Mouse (Mus musculus): ENCODE measurements around the gene Olfr1246. TPM values are rescaled to one million over a fixed set of nuclear protein-coding genes. Genes with fewer than 3 reads are reported as not detected.

Gene Olfr1246
- polyA plus RNA-seq (2012), result not detected in 2 replicates

DNA sequence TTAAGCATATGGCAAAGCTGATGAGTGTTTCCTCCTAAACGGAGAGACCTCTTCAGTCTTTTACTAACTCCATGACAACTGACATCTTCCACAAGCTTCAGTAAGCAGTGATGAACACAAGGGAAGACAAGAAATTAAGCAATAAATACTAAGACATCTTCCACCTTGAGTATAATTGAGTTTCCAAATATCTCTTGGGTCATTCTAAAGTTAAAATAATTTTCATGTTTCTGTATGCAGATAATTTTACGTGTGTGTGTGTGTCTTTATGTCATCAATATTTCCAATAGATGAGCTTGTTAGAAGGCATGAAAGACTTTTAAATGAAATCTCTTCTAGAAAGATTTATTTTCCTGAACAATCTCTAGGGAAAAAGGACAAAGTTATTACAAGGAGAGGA, at the start of gene Olfr1246:
Gene Olfr1246 (minus strand): TSS at position 101 of the 400 bp plus-strand sequence.

DNA sequence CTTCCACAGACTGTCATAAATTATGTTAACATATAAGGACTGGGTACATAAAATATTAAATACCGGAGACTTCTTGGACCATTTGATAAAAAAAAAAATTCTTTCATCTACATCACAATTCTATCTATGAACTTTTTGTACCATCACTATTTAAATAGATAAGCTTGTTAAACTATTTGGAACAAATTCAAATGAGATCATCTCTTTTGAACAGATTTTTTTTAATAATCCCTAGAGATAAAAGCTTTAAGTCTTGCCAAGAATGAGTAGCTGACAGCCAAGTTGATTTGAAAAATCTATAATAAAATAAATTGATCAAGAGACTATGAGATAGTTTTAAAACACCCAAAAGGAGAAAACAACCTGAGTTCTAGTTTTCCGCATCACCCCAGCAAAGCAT, 41.9 kb upstream of the Olfr1246 start, which contains the start of gene Olfr1249:
Gene Olfr1249 (minus strand): TSS at position 101 of the 400 bp plus-strand sequence.

DNA sequence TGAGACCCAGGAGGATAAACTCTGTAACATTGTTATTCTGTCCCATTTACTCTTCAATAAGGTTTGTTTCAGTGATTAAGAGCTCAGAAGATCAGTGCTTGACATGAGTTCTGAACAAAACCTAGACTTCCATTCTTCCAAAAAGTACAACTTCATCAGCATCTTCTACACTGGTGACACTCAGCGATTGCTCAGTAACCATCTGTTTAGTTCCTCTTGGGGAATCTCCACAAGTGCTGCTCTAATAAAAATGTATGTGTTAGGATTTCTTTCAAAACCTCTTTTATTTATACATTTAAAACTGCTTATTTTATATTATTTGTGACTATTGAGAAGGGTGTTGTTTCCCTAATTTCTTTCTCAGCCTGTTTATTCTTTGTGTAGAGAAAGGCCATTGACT, 25.2 kb upstream of the Olfr1246 start, which contains the start of gene Olfr1248:
Gene Olfr1248 (minus strand): TSS at position 101 of the 400 bp plus-strand sequence.

DNA sequence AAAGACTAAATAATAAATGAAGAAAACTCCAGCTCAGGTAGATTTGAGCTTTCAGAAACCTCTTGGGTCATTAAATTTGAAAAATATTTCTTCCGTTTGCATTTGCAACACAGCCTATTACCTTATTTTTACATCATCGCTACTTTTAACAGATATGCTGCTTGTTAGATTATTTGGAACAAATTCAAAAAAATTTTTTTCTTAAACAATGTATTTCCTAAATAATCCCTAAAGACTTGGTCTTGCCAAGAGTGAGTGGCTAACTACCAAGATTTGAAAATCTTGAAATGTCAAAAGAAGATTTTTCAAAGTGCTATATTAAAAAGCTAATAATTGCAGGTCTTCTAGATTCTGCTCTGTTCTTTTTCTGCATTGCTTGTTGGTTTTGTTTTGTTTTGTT, 21.1 kb upstream of the Olfr1246 start, which contains the start of gene Olfr1247:
Gene Olfr1247 (minus strand): TSS at position 101 of the 400 bp plus-strand sequence.

DNA sequence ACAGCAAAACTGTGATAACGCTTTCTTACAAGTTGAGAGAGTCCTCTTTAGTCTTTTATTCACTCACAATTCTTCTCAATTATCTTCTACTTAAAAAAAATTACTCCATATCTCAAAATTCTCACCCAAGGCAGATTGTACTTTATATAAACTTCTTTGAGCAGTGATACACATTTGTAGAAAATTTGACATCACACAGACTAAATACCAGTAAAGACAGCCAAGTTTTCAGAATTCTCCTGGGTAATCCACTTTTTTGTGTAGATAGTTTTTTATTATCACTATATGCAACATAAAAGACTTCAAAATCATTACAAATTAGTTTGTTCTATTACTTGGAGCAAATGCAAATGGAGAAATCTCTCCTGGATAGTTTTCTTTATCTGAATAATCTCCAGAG, 14.6 kb downstream of the Olfr1246 start, which contains the start of gene Olfr1245:
Gene Olfr1245 (minus strand): TSS at position 101 of the 400 bp plus-strand sequence.

Other genes starting within 250 kb of the Olfr1246 start
- not detected in 2 replicates for gene Olfr1234, start 228.3 kb downstream of the Olfr1246 start, polyA plus RNA-seq (2012)
- not detected in 2 replicates for gene Olfr1238, start 183.5 kb downstream of the Olfr1246 start, polyA plus RNA-seq (2012)
- not detected in 2 replicates for gene Olfr1239, start 172.8 kb downstream of the Olfr1246 start, polyA plus RNA-seq (2012)
- gene Olfr1240, start 150.2 kb downstream of the Olfr1246 start, polyA plus RNA-seq (2012), result not detected in 2 replicates
- gene Olfr1241, start 106.0 kb downstream of the Olfr1246 start, polyA plus RNA-seq (2012), result not detected in 2 replicates
- not detected in 2 replicates for gene Olfr1242, start 94.8 kb downstream of the Olfr1246 start, polyA plus RNA-seq (2012)
- not detected in 2 replicates for gene Olfr1243, start 61.7 kb downstream of the Olfr1246 start, polyA plus RNA-seq (2012)
- not detected in 2 replicates for gene Olfr1245, start 14.7 kb downstream of the Olfr1246 start, polyA plus RNA-seq (2012)
- gene Olfr1247, start 21.0 kb upstream of the Olfr1246 start, polyA plus RNA-seq (2012), result not detected in 2 replicates
- gene Olfr1248, start 25.1 kb upstream of the Olfr1246 start, polyA plus RNA-seq (2012), result not detected in 2 replicates
- not detected in 2 replicates for gene Olfr1249, start 41.8 kb upstream of the Olfr1246 start, polyA plus RNA-seq (2012)
- not detected in 2 replicates for gene Olfr1250, start 68.3 kb upstream of the Olfr1246 start, polyA plus RNA-seq (2012)
- not detected in 2 replicates for gene Olfr1251, start 78.8 kb upstream of the Olfr1246 start, polyA plus RNA-seq (2012)
- gene Olfr1252, start 131.9 kb upstream of the Olfr1246 start, polyA plus RNA-seq (2012), result not detected in 2 replicates
- not detected in 2 replicates for gene Olfr1253, start 163.9 kb upstream of the Olfr1246 start, polyA plus RNA-seq (2012)
- gene Olfr1254, start 200.5 kb upstream of the Olfr1246 start, polyA plus RNA-seq (2012), result not detected in 2 replicates
- gene Olfr1255, start 218.9 kb upstream of the Olfr1246 start, polyA plus RNA-seq (2012), result not detected in 2 replicates
- gene Olfr1256, start 248.4 kb upstream of the Olfr1246 start, polyA plus RNA-seq (2012), result not detected in 2 replicates

All from megakaryocyte-erythroid progenitor cell, adult 5 weeks (primary cell).